Mouse (Mus musculus) CH12F3 (cell line): ENCODE results near the gene Tbx6.

ENCODE experiments used
- in situ Hi-C: fragments of 300-500 bp; cut with MboI; formaldehyde crosslinking; loops from 2 replicates; pipeline ENCODE4 v1.14.3; 2020; ENCODE audit warnings: low sequenced_read_pairs

Tbx6 gene

DNA sequence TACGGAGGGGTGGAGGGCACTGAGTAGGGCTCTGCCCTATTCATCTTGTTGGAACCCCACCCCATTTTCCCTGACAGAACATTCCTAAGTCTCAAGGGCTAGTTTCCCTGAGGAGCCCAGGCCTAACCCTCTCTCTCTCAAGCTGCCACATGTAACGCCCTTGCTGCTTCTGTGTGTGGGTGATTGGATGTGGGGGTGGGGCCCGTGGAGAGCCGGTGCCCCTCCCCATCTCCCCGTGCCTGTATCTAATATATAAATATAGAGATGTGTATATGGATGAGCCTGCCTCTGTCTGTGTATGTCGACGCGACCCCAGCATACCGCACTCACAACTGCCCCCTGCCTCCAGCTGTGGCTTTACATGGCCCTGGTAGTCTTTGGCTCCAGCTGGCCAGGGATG is 15.7 kb upstream of the Tbx6 start:
- in situ Hi-C loops: no loop called here

DNA sequence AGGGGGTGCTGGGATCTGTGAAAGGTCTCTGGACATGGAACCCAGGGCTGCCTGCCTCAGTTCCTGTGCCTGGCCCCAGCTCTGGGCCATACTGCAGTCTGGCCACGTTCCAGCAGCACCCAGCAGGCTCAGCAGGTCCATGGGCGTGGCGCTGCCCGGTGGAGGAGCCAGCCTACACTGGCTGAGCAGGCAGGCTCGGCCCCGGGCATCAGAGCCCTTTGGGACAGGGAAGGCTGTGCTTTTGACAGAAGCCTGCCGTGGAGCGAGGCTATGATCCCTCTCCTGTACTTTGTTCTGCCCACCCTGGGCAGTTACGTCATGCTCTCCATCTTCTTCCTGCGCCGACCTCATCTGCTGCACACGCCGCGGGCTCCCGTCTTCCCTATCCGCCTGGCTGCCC is 15.1 kb upstream of the Tbx6 start, which contains the start of gene Gdpd3:
Gene Gdpd3, plus strand, starts transcription at position 134 of the 400 bp plus-strand sequence.
- in situ Hi-C loops: no loop called here

GRCm38 (mm10) chr7:126767001-126767400 is 14.3 kb upstream of the Tbx6 start:
- in situ Hi-C loops: no loop called here

DNA sequence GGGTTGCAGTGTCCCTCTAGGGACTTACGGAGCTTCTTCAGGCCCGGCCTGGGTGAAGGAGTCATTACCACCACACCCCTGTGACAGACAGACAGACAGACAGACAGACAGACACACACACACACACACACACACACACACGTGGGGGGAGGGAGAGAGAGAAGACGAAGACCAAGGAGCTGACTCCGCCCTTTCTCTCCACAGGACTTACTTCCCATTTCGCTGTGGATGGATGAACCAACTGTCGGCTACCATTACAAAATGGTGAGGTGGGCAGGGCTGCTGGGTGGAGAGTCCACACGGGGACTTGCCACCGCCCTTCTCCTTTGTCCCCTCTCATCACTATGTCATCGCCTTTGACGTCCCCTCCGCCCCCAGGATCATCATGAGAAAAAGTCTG is 10.5 kb upstream of the Tbx6 start:
- in situ Hi-C loops: no loop called here

DNA sequence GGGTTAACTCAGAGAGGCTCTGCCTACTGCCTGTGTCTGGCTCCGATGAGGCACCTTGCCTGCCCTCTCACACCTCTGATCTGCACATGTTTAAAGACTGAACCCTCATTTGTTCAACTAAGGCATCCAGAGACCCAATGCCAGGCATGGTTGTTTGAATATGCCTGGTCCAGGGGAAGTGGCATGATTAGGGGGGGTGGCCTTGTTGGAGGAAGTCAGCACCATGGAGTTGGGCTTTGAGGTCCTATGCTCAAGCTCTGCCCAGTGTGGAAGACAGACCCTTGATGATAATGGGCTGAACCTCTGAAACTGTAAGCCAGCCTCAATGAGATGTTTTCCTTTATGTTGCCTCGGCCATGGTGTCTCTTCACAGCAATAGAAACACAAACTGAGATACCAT is 7.9 kb upstream of the Tbx6 start:
- in situ Hi-C loops: no loop called here

DNA sequence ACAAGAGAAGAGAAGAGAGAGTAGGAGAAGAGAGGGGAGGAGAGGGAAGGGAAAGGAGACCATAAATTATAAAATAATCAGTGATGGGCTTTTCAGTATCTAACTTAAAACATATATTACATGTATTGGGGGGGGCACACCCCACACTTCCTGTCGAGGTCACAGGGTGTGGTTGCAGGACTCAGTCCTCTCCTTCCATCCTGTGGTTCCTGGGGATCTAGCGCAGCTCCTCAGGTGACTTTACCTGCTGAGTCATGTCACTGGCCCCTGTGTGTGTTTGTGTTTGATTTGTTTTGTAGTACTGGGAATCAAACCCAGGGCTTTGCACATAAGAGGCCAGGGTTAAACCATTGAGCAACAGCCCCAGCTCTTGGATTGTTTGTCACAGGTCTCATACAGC is 6.8 kb upstream of the Tbx6 start:
- in situ Hi-C loops: no loop called here

DNA sequence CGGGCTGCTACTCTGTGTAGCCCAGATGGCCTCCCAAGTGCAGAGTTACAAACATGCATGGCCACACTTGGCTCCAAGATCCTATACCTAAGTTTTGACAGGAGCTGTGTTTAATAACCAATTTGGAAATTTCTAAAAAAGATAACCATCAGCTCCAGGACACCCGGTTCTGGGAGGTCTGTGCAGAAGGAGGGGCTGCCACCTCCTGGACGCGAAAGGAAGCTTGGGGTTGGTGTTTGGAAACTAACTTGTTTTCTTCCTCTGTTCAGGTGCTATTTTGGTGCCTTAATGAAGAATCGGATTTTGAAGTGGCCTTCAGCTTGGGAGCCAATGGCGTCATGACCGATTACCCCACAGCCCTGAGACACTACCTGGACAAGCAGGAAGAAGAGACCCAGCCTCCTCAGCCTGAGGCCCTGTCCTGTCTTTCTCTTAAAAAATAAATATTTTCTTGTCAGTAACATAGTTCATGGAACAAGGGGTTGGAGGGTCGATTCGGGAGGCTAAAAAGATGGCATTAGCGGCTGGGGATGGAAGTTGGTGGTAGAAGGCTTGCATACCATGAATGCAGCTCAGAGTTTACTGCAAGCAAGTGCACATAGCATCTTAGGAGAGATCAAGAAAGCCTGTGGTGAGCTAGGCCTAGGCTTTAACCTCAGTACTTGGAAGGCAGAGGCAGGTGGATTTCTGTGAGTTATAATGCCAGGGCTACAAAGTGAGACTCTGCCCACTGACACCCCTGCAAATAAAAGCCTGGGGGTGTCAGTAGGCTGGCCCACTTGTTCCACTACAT is 5.9 kb upstream of the Tbx6 start:
- in situ Hi-C loops: loop anchor here (5.0 kb wide), 1 partner anchor 302 kb away; no protein-coding TSS in a partner anchor

DNA sequence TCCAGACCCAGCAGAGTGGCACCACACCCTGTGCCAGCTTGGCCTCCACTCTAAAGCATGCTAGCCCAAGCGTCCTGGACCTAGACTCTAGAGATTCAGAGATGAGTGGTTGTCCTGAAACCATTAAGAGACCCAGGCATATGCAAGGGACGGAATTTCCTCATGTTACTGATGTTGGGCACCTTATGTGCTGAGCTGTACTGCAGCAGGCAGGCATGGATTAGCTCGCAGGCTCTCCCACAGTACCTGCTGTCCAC is 5.4 kb upstream of the Tbx6 start:
- in situ Hi-C loops: loop anchor here (5.0 kb wide), 1 partner anchor 301 kb away; no protein-coding TSS in a partner anchor

GRCm38 (mm10) chr7:126776598-126777057 is 4.7 kb upstream of the Tbx6 start, which contains the start of gene Ypel3:
TSS of gene Ypel3 (plus strand) at chr7:126776955.
- in situ Hi-C loops: loop anchor here (5.0 kb wide), 1 partner anchor 301 kb away; no protein-coding TSS in a partner anchor

DNA sequence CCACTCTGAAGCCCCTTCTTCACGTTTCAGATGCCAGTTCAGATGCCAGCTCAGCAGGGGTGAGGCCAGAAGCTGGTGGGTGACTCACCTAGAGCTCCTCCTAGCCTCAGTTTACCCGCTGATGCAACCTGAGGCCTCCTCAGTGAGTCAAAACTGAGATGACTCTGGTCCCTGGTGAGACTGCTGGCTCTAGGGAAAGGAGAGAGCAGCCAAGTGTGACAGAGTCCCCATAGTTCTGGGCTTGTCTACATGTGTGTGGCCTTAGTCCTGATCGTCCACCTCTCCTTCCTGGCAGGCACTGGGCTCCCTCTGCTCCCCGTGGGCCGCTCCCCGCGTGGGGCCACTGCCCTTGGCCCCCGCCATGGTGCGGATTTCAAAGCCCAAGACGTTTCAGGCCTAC is 3.8 kb upstream of the Tbx6 start:
- in situ Hi-C loops: loop anchor here (5.0 kb wide), 1 partner anchor 300 kb away; no protein-coding TSS in a partner anchor

GRCm38 (mm10) chr7:126778147-126778546 is 3.1 kb upstream of the Tbx6 start:
- in situ Hi-C loops: loop anchor here (5.0 kb wide), 1 partner anchor 299 kb away; no protein-coding TSS in a partner anchor

DNA sequence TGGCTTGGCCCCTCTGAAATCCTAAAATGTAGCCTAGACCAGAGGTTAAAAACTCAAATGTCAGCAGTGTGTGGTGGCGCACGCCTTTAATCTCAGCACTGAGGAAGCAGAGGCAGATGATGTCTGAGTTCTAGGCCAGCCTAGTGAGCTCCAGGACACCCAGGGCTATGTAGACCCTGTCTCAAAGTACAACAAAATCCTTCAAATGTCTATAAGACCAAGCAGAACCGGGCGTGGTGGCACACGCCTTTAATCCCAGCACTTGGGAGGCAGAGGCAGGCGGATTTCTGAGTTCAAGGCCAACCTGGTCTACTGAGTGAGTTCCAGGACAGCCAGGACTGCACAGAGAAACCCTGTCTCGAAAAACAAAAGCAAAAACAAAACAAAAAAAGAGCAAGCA is 2.2 kb upstream of the Tbx6 start:
- in situ Hi-C loops: loop anchor here (5.0 kb wide), 1 partner anchor 298 kb away; no protein-coding TSS in a partner anchor

DNA sequence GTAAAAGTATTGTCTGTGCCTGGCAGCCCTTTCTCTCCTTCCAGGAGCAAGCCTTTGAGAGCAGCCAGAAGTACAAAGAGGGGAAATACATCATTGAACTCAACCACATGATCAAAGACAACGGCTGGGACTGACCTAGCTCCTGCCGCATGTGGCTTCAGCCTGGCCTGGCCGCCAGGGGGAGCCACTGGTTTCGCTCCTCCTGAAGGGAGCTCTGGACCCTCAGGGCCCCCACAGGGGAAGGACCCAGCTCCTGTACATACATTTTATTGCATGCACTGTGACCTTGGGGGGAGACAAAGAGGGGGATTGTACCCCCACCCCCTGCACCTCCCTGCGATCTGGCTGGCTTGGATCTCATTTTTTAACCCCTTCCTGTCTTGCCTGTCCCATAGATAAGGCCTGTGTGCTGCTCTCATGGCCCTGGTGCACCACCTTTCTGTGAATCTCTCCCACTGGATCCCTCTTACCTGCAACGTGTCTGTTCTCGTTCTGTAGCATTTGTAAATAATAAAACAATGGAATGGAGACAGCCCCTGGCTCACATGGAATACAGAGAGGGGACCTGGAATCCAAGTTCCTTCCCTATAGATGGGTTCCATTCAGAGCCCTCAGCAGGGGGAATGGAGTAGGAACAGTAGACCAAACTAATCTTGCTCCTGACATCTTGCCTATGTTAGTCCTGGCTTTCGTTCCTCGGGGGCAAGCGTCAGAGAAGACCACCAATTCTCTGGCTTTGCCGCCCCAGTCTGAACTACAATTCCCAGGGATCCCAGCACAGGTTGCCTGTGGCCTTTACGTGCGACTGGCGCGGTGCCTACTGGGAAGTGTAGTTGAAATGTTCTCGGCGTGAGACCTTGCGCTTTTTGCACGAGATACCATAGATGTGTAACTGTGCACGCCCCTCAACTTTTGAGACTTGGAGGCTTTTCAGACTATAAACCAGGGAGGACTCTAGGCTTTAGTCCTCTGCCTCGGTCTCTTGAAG is 1.0 kb upstream of the Tbx6 start:
- in situ Hi-C loops: loop anchor here (5.0 kb wide), 1 partner anchor 297 kb away; no protein-coding TSS in a partner anchor

GRCm38 (mm10) chr7:126781661-126782370 is 533 bp downstream of the Tbx6 start:
- in situ Hi-C loops: no loop called here

DNA sequence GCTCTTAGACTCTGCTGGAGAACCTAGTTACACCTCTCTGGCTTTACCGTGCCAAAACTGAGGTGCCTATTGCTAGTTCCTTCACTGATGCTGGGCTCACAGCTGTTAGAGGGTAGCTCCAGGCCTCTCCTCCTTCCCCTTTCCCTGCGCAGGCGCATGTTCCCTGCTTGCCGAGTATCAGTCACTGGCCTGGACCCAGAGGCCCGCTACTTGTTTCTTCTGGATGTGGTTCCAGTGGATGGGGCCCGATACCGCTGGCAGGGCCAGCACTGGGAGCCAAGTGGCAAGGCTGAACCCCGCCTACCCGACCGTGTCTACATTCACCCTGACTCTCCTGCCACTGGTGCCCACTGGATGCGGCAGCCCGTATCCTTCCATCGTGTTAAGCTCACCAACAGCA is 1.4 kb downstream of the Tbx6 start:
- in situ Hi-C loops: no loop called here

- in situ Hi-C loops: no loop called here
Measured at GRCm38 (mm10) chr7:126784469-126784868, 3.2 kb downstream of the Tbx6 start.

DNA sequence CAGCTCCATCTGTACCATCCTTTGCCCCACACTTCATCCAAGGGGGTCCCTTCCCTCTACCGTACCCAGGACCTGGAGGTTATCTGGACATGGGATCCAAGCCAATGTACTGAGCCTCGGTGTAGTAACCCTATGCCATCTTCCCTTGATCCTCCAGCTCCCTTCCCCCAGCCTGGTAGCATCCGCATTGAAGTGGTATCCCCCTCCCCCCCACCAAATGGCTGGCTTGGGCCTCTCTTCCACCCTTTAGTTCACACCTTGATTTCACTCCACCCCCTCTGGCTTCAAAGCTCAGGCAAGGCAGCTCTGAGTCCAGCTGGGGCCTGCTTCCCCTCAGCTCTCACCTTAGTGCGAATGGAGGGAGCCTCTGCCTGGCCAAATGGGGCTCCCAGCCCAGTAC is 3.8 kb downstream of the Tbx6 start:
- in situ Hi-C loops: loop anchor here (5.0 kb wide), 2 partner anchors 83 to 987 kb away; no protein-coding TSS in a partner anchor

DNA sequence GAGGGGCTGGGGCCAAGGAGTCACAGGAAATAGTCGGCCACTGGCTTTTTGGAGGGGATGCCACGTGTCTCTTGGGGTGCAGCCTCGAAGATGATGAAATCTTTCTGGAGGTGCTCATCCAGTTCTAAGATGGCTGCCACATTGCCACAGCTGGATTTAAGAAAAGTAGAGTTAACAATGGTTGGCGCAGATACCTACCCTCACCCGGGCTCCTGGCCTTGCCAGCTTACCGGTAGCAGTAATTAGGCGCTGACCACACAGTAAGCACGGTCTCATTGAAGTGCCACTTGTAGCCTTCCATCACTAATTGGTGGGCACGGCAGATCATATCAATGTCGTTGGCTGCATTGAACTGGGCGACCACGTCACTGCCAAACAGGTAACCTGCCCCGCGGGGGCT is 4.9 kb downstream of the Tbx6 start:
- in situ Hi-C loops: loop anchor here (5.0 kb wide), 2 partner anchors 84 to 986 kb away; no protein-coding TSS in a partner anchor

GRCm38 (mm10) chr7:126789141-126789540 is 7.9 kb downstream of the Tbx6 start:
- in situ Hi-C loops: loop anchor here (5.0 kb wide), 2 partner anchors 87 to 983 kb away; no protein-coding TSS in a partner anchor
